Mouse (Mus musculus) intestine, embryonic 15.5 days (tissue): ENCODE measurements at regions not wholly inside any gene's neighbourhood (a gene's known extent, or its start where the extent isn't known, plus 50 kb on each side); places are given as distances from the start of the nearest gene placed in this dataset.

Experiments
- ATAC-seq: fragments of 200-750 bp; cut with Nextera tagmentation; 2 replicates; pipeline ENCODE4 v1.8.0; 2017; ENCODE audit warnings: moderate TSS enrichment, moderate library complexity
- H3K27ac ChIP-seq: fragments of 300-500 bp; sonication (generic); 2 replicates; pipeline ENCODE4 v1.5.1; 2015; ENCODE audit warnings: mild to moderate bottlenecking, inconsistent platforms
- H3K27me3 ChIP-seq: fragments of 300-500 bp; sonication (generic); replicated peaks from 2 replicates; pipeline ENCODE4 v1.6.1; 2015; ENCODE audit warnings: inconsistent platforms
- H3K36me3 ChIP-seq: fragments of 300-500 bp; sonication (generic); 2 replicates; pipeline ENCODE4 v1.6.1; 2015; ENCODE audit warnings: inconsistent platforms
- H3K4me1 ChIP-seq: fragments of 300-500 bp; sonication (generic); replicated peaks from 2 replicates; pipeline ENCODE4 v1.6.1; 2015; ENCODE audit warnings: inconsistent platforms
- H3K4me2 ChIP-seq: fragments of 300-500 bp; sonication (generic); replicated peaks from 2 replicates; pipeline ENCODE4 v1.6.1; 2015; ENCODE audit warnings: mild to moderate bottlenecking, inconsistent platforms
- H3K4me3 ChIP-seq: fragments of 300-500 bp; sonication (generic); replicated peaks from 2 replicates; pipeline ENCODE4 v1.5.1; 2015; ENCODE audit warnings: inconsistent platforms
- H3K9ac ChIP-seq: fragments of 300-500 bp; sonication (generic); 2 replicates; pipeline ENCODE4 v1.6.1; 2015; ENCODE audit warnings: inconsistent platforms
- H3K9me3 ChIP-seq: fragments of 300-500 bp; sonication (generic); 2 replicates; pipeline ENCODE4 v1.6.1; 2016; ENCODE audit warnings: inconsistent platforms
- WGBS: fragments of 180-500 bp; shearing (Covaris S2); methylation state at CpG from one replicate; pipeline ENCODE4 v1.1.7; 2015; 5-methylcytosine and 5-hydroxymethylcytosine counted together

GRCm38 (mm10) chr3:9884691-9885354, 203.1 kb upstream of the Gm9833 start:
- H3K4me1 ChIP-seq = 0 out of 2 replicates have a peak, but pooled peaks cover 3% of the 10 kb centered on the region
- 0 out of 2 replicates have a peak, but pooled peaks have one; percentile 45 for ATAC-seq
- no peak overlapping the region for H3K9ac ChIP-seq
- no peak overlapping the region for H3K4me3 ChIP-seq
- whole genome bisulfite sequencing = 45% methylated on average over 5 of the region's 5 CpGs
- H3K27me3 ChIP-seq = no peaks in the 10 kb centered on the region
- no peak overlapping the region for H3K27ac ChIP-seq
- no peak overlapping the region for H3K4me2 ChIP-seq
- H3K9me3 ChIP-seq = no peaks in the 10 kb centered on the region
- no peaks in the 10 kb centered on the region for H3K36me3 ChIP-seq

DNA sequence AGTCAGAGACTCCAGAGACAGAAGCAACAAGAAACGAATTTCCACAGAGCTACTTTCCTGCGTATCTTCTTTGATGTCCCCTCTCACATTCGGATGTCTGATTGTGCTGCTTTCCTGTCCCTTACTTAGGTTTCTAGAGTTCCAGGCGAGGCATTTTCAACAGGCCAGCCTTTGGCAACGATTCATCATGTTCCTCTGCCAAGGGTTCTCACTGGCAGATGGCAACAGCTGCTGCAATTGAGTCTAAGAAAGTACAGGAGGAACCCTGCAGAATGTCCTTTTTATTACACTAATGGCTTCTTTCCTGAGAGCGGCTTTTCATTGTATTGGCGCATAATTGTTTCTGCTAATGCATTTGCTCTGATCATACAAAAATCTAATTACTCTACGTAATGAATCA, 202.3 kb upstream of the Gm9833 start:
- peak overlapping the region; percentile 56; the same call in 1 of the 2 replicates for H3K27ac ChIP-seq
- no peak overlapping the region for H3K4me3 ChIP-seq
- H3K36me3 ChIP-seq = no peaks in the 10 kb centered on the region
- no peak for ATAC-seq
- no peaks in the 10 kb centered on the region for H3K27me3 ChIP-seq
- 50% methylated on average over 8 of the region's 8 CpGs for WGBS
- no peak overlapping the region for H3K4me2 ChIP-seq
- H3K4me1 ChIP-seq = 0 out of 2 replicates have a peak, but pooled peaks cover 3% of the 10 kb centered on the region
- no peak overlapping the region for H3K9ac ChIP-seq
- H3K9me3 ChIP-seq = no peaks in the 10 kb centered on the region

GRCm38 (mm10) chr3:9886077-9886476, 201.8 kb upstream of the Gm9833 start:
- Histone ChIP-seq H3K27me3 (no peaks in the 10 kb centered on the region), H3K4me2 (no peak overlapping the region), H3K27ac (no peak overlapping the region), H3K4me1 (0 out of 2 replicates have a peak, but pooled peaks cover 3% of the 10 kb centered on the region), H3K9ac (no peak overlapping the region), H3K36me3 (no peaks in the 10 kb centered on the region), H3K9me3 (no peaks in the 10 kb centered on the region), H3K4me3 (no peak overlapping the region)
- ATAC-seq = no peak
- 57% methylated on average over 4 of the region's 4 CpGs for WGBS

- H3K27ac ChIP-seq = no peak overlapping the region
- H3K27me3 ChIP-seq = no peaks in the 10 kb centered on the region
- H3K4me2 ChIP-seq = no peak overlapping the region
- H3K9me3 ChIP-seq = no peaks in the 10 kb centered on the region
- H3K4me3 ChIP-seq = no peak overlapping the region
- no peaks in the 10 kb centered on the region for H3K36me3 ChIP-seq
- H3K9ac ChIP-seq = no peak overlapping the region
- ATAC-seq = no peak
- 0 out of 2 replicates have a peak, but pooled peaks cover 3% of the 10 kb centered on the region for H3K4me1 ChIP-seq
- WGBS = 63% methylated on average over 10 of the region's 10 CpGs
These were observed 200.9 kb upstream of the Gm9833 start for GRCm38 (mm10) chr3:9886765-9887626.

GRCm38 (mm10) chr3:9887627-9887994, 200.3 kb upstream of the Gm9833 start:
- no peak for ATAC-seq
- H3K4me1 ChIP-seq = 0 out of 2 replicates have a peak, but pooled peaks cover 3% of the 10 kb centered on the region
- no peak overlapping the region for H3K4me3 ChIP-seq
- no peak overlapping the region for H3K9ac ChIP-seq
- 78% methylated on average over 2 of the region's 2 CpGs for WGBS
- no peaks in the 10 kb centered on the region for H3K27me3 ChIP-seq
- no peaks in the 10 kb centered on the region for H3K36me3 ChIP-seq
- no peaks in the 10 kb centered on the region for H3K9me3 ChIP-seq
- H3K27ac ChIP-seq = no peak overlapping the region
- H3K4me2 ChIP-seq = no peak overlapping the region

DNA sequence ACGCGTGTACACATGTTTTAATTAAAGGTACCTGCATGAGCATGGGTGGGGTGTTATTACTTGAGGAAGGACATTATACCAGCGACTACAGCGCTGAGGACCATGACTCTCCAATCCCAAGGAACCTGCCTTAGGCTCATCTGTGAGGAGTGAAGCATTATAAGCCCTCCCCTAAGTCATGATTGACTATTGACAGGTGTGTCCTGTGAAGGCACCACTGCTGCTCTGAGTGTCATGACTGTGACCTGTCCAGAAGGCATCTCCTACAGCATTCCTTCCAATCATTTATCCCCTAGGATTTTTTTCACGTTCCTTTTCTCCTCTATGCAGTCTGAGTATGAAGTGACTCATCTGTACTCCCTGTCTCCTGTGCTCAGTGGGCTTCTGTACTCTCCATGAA, 199.9 kb upstream of the Gm9833 start:
- 0 out of 2 replicates have a peak, but pooled peaks cover 3% of the 10 kb centered on the region for H3K4me1 ChIP-seq
- 84% methylated on average over 5 of the region's 5 CpGs for WGBS
- ATAC-seq = no peak

GRCm38 (mm10) chr3:9892884-9893494, 194.9 kb upstream of the Gm9833 start:
- Histone ChIP-seq H3K27ac (no peak overlapping the region), H3K4me3 (no peak overlapping the region), H3K36me3 (no peaks in the 10 kb centered on the region), H3K9ac (no peak overlapping the region), H3K27me3 (no peaks in the 10 kb centered on the region), H3K4me1 (no peaks in the 10 kb centered on the region), H3K4me2 (no peak overlapping the region), H3K9me3 (no peaks in the 10 kb centered on the region)
- 77% methylated on average over 4 of the region's 4 CpGs for WGBS
- no peak for ATAC-seq

More for the DNA sequence above, 199.9 kb upstream of the Gm9833 start:
- H3K9ac ChIP-seq = no peak overlapping the region
- H3K36me3 ChIP-seq = no peaks in the 10 kb centered on the region
- H3K4me2 ChIP-seq = no peak overlapping the region
- H3K27me3 ChIP-seq = no peaks in the 10 kb centered on the region
- no peak overlapping the region for H3K4me3 ChIP-seq
- no peaks in the 10 kb centered on the region for H3K9me3 ChIP-seq
- H3K27ac ChIP-seq = no peak overlapping the region

GRCm38 (mm10) chr3:9895396-9896135, 192.3 kb upstream of the Gm9833 start:
- Histone ChIP-seq H3K4me2 (no peak overlapping the region), H3K9me3 (no peaks in the 10 kb centered on the region), H3K9ac (no peak overlapping the region), H3K27me3 (no peaks in the 10 kb centered on the region), H3K27ac (no peak overlapping the region), H3K4me1 (no peaks in the 10 kb centered on the region), H3K4me3 (no peak overlapping the region), H3K36me3 (no peaks in the 10 kb centered on the region)
- no peak for ATAC-seq
- WGBS = 91% methylated on average over 11 of the region's 11 CpGs

DNA sequence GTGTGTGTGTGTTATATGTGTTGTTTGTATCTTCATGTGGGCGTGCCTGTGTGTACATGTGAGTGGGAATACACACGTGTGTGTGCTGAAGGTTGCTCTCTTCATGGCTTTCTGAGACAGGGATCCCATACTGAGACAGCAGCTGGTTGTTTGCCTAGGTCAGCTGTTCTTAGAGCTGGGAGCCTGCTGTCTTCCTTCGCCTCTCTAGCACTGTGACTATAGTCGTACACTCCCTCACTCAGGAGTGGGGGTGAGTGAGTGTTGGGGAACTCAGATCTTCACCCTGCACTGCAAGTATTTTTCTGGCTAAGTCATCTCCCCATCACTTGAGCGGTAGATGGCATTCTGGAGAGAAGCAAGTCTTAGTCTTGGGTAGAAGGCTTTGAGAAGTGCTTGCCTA, 191.6 kb upstream of the Gm9833 start:
- Histone ChIP-seq H3K4me2 (no peak overlapping the region), H3K9me3 (no peaks in the 10 kb centered on the region), H3K9ac (no peak overlapping the region), H3K4me3 (no peak overlapping the region), H3K36me3 (no peaks in the 10 kb centered on the region), H3K4me1 (no peaks in the 10 kb centered on the region), H3K27ac (no peak overlapping the region), H3K27me3 (no peaks in the 10 kb centered on the region)
- ATAC-seq = no peak
- 80% methylated on average over 5 of the region's 5 CpGs for WGBS

DNA sequence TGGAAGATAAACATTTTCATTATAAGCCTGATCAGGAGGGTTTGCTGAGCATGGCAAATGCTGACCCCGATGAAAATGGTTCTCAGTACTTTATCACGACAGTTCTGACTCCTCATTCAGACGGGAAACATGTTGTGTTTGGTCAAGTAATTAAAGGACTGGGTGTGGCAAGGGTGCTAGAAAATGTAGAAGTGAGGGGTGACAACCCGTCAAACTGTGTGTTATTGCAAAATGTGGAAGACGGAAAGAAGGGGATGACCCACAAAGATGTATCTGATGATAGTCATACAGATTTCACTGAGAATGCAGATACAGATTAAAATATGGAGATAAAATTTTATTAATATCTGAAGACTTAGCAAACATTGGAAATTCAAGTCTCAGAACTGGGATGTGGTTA, 186.2 kb upstream of the Gm9833 start:
- no peaks in the 10 kb centered on the region for H3K27me3 ChIP-seq
- no peak overlapping the region for H3K4me2 ChIP-seq
- no peaks in the 10 kb centered on the region for H3K9me3 ChIP-seq
- H3K4me3 ChIP-seq = no peak overlapping the region
- WGBS = 69% methylated on average over 5 of the region's 5 CpGs
- no peaks in the 10 kb centered on the region for H3K4me1 ChIP-seq
- no peak overlapping the region for H3K9ac ChIP-seq
- no peaks in the 10 kb centered on the region for H3K36me3 ChIP-seq
- no peak for ATAC-seq
- no peak overlapping the region for H3K27ac ChIP-seq

DNA sequence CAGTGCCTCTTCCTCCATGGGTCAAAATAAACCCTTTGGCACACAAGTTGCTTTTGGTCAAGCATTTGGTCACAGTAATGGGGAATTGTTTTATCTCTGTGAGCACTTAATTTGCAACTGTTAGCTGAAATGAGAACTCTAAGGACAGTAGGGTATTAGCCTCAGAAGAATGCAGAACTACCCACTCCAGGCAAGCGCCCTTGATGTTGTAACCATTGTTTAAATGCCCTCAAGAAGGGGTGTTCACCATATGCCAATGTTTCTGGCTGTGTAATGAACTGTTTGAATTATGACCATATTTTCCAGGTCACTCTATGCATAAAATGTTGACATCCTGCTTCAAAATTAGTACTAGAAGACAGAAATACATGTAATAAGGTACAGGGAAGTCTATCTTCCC, 174.6 kb upstream of the Gm9833 start:
- no peak overlapping the region for H3K4me2 ChIP-seq
- no peak overlapping the region for H3K27ac ChIP-seq
- 100% methylated on average over 1 of the region's 1 CpGs for WGBS
- no peaks in the 10 kb centered on the region; the same call in 1 of the 2 replicates for H3K4me1 ChIP-seq
- ATAC-seq = no peak
- H3K36me3 ChIP-seq = no peaks in the 10 kb centered on the region
- no peak overlapping the region for H3K9ac ChIP-seq
- no peaks in the 10 kb centered on the region for H3K9me3 ChIP-seq
- no peaks in the 10 kb centered on the region for H3K27me3 ChIP-seq
- no peak overlapping the region for H3K4me3 ChIP-seq
